Mouse (Mus musculus) testis, adult 2 months (tissue): ENCODE measurements around the gene Xrcc6.

Source experiments
- CTCF ChIP-seq: fragments of 200-500 bp; IDR thresholded peaks from 2 replicates; pipeline ENCODE4 v1.5.1; 2012; ENCODE audit warnings: low read depth, mild to moderate bottlenecking, inconsistent platforms, low read length, moderate library complexity; ENCODE audit not compliant: control insufficient read depth, insufficient read depth, insufficient replicate concordance
- POLR2A ChIP-seq: fragments of 200-500 bp; IDR thresholded peaks from 2 replicates; pipeline ENCODE4 v1.6.1; 2012; ENCODE audit warnings: low read depth, mild to moderate bottlenecking, inconsistent platforms, low read length, moderate library complexity; ENCODE audit not compliant: control insufficient read depth

- no peak for TF ChIP-seq POLR2A
- TF ChIP-seq CTCF = no peak
Measured at GRCm38 (mm10) chr15:81993992-81994391, 6.4 kb downstream of the Xrcc6 start.
